Mouse (Mus musculus) small intestine, adult 2 months (tissue): Measurements from ENCODE around the gene Rhebl1. TPM values are rescaled to one million over a fixed set of nuclear protein-coding genes. Genes with fewer than 3 reads are reported as not detected.

Experiments used
- H3K27ac ChIP-seq: fragments of 200-500 bp; 2 replicates; pipeline ENCODE4 v1.5.1; 2012; ENCODE audit warnings: low read depth, low read length, control low read depth, inconsistent platforms; ENCODE audit not compliant: insufficient read depth
- H3K27me3 ChIP-seq: fragments of 200-500 bp; 2 replicates; pipeline ENCODE4 v1.6.1; 2012; ENCODE audit warnings: mild to moderate bottlenecking, moderate library complexity, low read length, inconsistent platforms; ENCODE audit not compliant: control insufficient read depth, insufficient read depth
- H3K36me3 ChIP-seq: fragments of 200-500 bp; 2 replicates; pipeline ENCODE4 v1.6.1; 2012; ENCODE audit warnings: mild to moderate bottlenecking, low read length, control low read depth, inconsistent platforms; ENCODE audit not compliant: control insufficient read depth, insufficient read depth
- H3K4me1 ChIP-seq: fragments of 200-500 bp; 2 replicates; pipeline ENCODE4 v1.6.1; 2012; ENCODE audit warnings: low read length, inconsistent platforms, mixed read lengths; ENCODE audit not compliant: control insufficient read depth, insufficient read depth, insufficient read length
- H3K4me3 ChIP-seq: fragments of 200-500 bp; 2 replicates; pipeline ENCODE4 v1.5.1; 2012; ENCODE audit warnings: low read depth, mild to moderate bottlenecking, control low read depth, inconsistent platforms, low read length, moderate library complexity
- CTCF ChIP-seq: fragments of 200-500 bp; IDR thresholded peaks from 2 replicates; pipeline ENCODE4 v1.5.1; 2012; ENCODE audit warnings: low read depth, mild to moderate bottlenecking, control low read depth, inconsistent platforms, low read length, moderate library complexity, mixed read lengths; ENCODE audit not compliant: insufficient replicate concordance, insufficient read length; ENCODE audit errors: extremely low read depth
- POLR2A ChIP-seq: fragments of 200-500 bp; IDR thresholded peaks from 2 replicates; pipeline ENCODE4 v1.6.1; 2012; ENCODE audit warnings: low read depth, mild to moderate bottlenecking, control low read depth, inconsistent platforms, low read length, moderate library complexity
- WGBS: fragments of 180-500 bp; shearing (Covaris S2); methylation state at CpG from one replicate; pipeline ENCODE4 v1.1.7; 2018; 5-methylcytosine and 5-hydroxymethylcytosine counted together
- polyA plus RNA-seq: library from polyadenylated mRNA; depleted of rRNA; stranded (reverse); fragments of >200 nt; gene quantifications from 2 replicates; pipeline ENCODE4 v1.2.3, GENCODE M21; 2012

The Rhebl1 gene
- polyA plus RNA-seq, 1 experiment = 24.1 TPM

DNA sequence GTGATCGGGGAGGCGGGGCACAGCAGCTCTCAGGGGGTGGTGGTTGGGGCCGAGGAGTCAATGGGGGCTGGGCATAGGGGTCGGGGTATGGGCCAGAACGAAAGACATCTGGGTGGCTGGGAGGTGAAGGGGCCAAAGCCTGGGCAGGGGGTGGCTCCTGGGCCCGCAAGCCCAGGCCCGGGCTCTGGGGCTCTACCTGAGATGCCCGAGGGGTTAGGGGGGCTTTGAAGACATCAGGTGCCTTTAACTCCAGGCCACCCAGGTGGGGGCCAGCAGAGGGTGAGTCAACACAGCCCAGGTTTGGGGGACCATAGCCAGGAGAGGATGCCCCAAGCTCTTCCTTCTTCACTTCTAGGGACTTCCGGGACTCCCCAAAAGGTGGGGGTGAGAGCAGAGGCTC, 41.6 kb downstream of the Rhebl1 start:
- no peak for TF ChIP-seq POLR2A
- no peak for TF ChIP-seq CTCF
- no peak overlapping the region for H3K4me3 ChIP-seq
- H3K4me1 ChIP-seq = no peaks in the 10 kb centered on the region
- no peaks in the 10 kb centered on the region for H3K27me3 ChIP-seq
- no peak overlapping the region for H3K27ac ChIP-seq
- 90% methylated on average over 9 of the region's 9 CpGs for WGBS
- peaks cover 98% of the 10 kb centered on the region for H3K36me3 ChIP-seq

DNA sequence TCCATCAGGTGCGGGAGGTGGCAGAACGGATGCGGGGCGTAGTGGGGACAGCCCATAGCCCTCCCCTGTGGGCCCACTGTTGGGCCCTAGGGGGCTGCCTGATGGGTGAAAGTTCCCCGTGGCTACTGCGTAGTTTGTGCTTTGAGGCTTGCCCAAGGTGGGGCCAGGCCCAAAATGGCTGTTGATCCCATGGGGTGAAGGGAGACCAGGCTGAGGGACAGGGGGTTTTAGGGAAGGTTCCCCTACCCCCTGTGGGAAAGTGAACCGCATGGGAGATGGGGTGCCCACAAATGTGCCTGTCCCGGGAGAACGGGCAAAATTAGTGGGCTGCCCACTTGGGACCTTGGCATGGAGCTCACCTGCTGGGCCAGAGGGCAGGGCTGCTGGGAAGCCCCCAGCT, 42.3 kb downstream of the Rhebl1 start:
- Histone ChIP-seq H3K4me3 (no peak overlapping the region), H3K27me3 (no peaks in the 10 kb centered on the region), H3K4me1 (no peaks in the 10 kb centered on the region), H3K36me3 (peaks cover 98% of the 10 kb centered on the region), H3K27ac (no peak overlapping the region)
- TF ChIP-seq POLR2A = no peak
- 94% methylated on average over 9 of the region's 9 CpGs for WGBS

DNA sequence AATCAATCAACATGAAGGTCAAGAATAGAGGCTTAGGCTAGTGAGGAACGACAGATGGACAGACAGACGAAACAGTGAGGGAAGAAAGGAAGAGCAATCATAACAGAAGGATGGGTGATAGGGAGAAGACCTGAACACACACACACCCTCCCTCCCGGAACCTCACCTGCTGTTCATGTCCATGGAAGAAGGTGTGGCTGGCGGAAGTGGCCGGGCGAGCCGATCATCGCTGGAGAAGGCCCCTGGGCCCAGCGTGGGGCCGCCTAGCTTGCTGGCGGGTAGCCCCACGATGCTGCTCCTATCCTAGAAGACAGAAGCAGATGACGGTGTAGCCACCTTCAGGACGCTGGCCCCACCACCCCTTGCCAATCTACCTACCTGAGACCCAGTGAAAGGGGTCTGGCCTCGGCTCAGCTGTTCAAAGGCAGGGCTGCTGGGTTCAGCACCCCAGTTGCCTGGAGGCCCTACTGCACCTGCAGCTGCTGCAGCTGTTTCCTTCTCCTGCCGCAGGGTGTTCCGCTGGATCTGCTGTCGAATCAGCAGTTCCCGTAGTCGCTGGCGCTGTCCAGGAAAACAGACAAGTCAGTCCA, 43.0 kb downstream of the Rhebl1 start:
- H3K27me3 ChIP-seq = no peaks in the 10 kb centered on the region
- peaks cover 98% of the 10 kb centered on the region for H3K36me3 ChIP-seq
- no peaks in the 10 kb centered on the region for H3K4me1 ChIP-seq
- no peak overlapping the region for H3K27ac ChIP-seq
- H3K4me3 ChIP-seq = no peak overlapping the region
- TF ChIP-seq CTCF (no peak), POLR2A (no peak)
- WGBS = 76% methylated on average over 21 of the region's 21 CpGs

DNA sequence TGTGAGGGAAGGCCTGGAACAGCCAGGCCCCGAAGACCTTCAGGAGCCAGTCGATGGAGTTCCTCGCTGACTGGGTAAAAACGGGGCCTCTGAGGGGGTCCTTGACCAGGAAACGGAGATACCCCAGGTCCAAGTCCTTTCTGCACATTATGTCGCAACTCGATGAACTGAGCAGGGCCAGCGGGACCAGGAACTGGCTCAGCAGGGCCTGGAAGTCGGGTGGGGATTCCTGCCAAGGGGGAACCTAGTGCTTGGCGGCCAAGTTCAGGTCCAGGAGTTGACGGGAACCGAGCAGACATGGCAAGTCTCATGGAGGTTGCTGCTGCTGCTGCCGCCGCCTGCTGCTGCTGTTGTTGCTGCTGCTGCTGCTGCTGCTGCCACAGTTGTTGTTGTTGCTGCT, 43.7 kb downstream of the Rhebl1 start:
- no peak for TF ChIP-seq CTCF
- no peak for TF ChIP-seq POLR2A
- 75% methylated on average over 14 of the region's 14 CpGs for WGBS
- Histone ChIP-seq H3K4me1 (no peaks in the 10 kb centered on the region), H3K36me3 (peaks cover 98% of the 10 kb centered on the region), H3K27me3 (no peaks in the 10 kb centered on the region), H3K27ac (no peak overlapping the region), H3K4me3 (no peak overlapping the region)

DNA sequence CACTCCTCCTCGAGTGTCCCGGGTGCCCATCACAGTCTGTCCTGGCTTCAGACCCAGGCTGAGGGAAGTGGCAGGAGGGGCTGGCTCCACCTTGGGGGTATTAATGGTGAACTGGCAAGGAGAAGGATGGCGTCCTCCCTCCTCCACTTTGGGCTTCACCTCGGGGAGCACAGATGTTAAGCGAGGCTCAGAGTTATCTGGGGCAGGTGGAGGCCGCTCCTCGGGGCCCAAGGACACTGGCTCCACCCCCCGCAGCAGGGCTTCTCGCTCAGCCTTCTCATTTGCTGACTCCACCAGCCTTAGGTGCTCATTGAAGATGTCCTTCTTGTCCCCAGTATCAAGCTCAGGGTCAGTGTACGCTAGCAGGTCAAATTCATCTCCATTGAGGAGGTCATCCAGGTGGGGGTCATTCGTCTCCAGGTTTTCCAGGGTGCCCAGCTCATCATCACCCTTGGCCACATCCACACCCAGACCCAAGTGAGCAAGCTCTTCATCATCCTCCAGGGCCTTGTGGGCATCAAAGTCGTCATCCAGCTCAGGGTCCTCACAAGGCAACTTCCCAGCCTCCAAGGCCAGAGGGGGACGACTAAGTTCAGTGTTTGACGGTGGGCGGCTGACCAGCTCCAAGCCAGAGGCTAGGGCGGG, 44.3 kb downstream of the Rhebl1 start:
- 79% methylated on average over 16 of the region's 16 CpGs for WGBS
- Histone ChIP-seq H3K27me3 (no peaks in the 10 kb centered on the region), H3K36me3 (peaks cover 98% of the 10 kb centered on the region), H3K4me1 (no peaks in the 10 kb centered on the region), H3K27ac (no peak overlapping the region), H3K4me3 (no peak overlapping the region)
- TF ChIP-seq CTCF = no peak
- TF ChIP-seq POLR2A = no peak

GRCm38 (mm10) chr15:98849165-98849564, 45.2 kb downstream of the Rhebl1 start:
- 96% methylated on average over 11 of the region's 11 CpGs for WGBS
- Histone ChIP-seq H3K4me3 (no peak overlapping the region), H3K36me3 (peaks cover 98% of the 10 kb centered on the region), H3K4me1 (no peaks in the 10 kb centered on the region), H3K27ac (no peak overlapping the region), H3K27me3 (no peaks in the 10 kb centered on the region)
- TF ChIP-seq CTCF = no peak

GRCm38 (mm10) chr15:98846140-98846539, 48.2 kb downstream of the Rhebl1 start:
- no peaks in the 10 kb centered on the region for H3K4me1 ChIP-seq
- no peak overlapping the region for H3K4me3 ChIP-seq
- TF ChIP-seq CTCF = no peak
- TF ChIP-seq POLR2A = no peak
- H3K36me3 ChIP-seq = peaks cover 97% of the 10 kb centered on the region
- no peaks in the 10 kb centered on the region for H3K27me3 ChIP-seq
- 83% methylated on average over 8 of the region's 8 CpGs for WGBS
- no peak overlapping the region for H3K27ac ChIP-seq
